Mouse (Mus musculus) G1E (cell line): ENCODE data around the gene Retreg3. TPM values are rescaled to one million over a fixed set of nuclear protein-coding genes. Genes with fewer than 3 reads are reported as not detected.
A peak's percentile ranks its signal among the peaks of the same experiment; 100 is the strongest.

Experiments used
- ATAC-seq: 2 replicates; pipeline ENCODE4 v1.8.0; 2016; ENCODE audit warnings: mild to moderate bottlenecking; ENCODE audit not compliant: insufficient number of reproducible peaks, poor library complexity, low FRiP score, severe bottlenecking; ENCODE audit errors: extremely low read depth
- DNase-seq: peaks from one replicate; pipeline ENCODE4 v3.0.0; 2012; ENCODE audit warnings: low spot score
- H3K27me3 ChIP-seq: 2 replicates; pipeline ENCODE4 v1.6.1; 2012; ENCODE audit warnings: mild to moderate bottlenecking, low read length, inconsistent platforms; ENCODE audit not compliant: insufficient read depth
- H3K36me3 ChIP-seq: replicated peaks from 2 replicates; pipeline ENCODE3; 2012; ENCODE audit warnings: mild to moderate bottlenecking, inconsistent platforms
- H3K4me1 ChIP-seq: 2 replicates; pipeline ENCODE4 v1.6.1; 2012; ENCODE audit warnings: low read depth, low read length, inconsistent platforms, mixed read lengths; ENCODE audit not compliant: insufficient read depth
- H3K4me3 ChIP-seq: 2 replicates; pipeline ENCODE4 v1.5.1; 2012; ENCODE audit warnings: low read depth, mild to moderate bottlenecking, inconsistent platforms, low read length, moderate library complexity, mixed read lengths
- H3K9me3 ChIP-seq: replicated peaks from 2 replicates; pipeline ENCODE4 v1.6.1; 2012; ENCODE audit warnings: inconsistent platforms
- CTCF ChIP-seq: IDR thresholded peaks from 2 replicates; pipeline ENCODE4 v1.5.1; 2012; ENCODE audit warnings: low read depth, low read length, inconsistent platforms, mixed read lengths
- GATA1 ChIP-seq: IDR thresholded peaks from 2 replicates; pipeline ENCODE4 v1.6.1; 2012; ENCODE audit warnings: borderline replicate concordance, low read length, inconsistent platforms, mixed read lengths
- GATA2 ChIP-seq: IDR thresholded peaks from 2 replicates; pipeline ENCODE4 v1.6.1; 2012; ENCODE audit warnings: low read depth, low read length, inconsistent platforms, borderline replicate concordance
- POLR2AphosphoS5 ChIP-seq: IDR thresholded peaks from 2 replicates; pipeline ENCODE4 v1.6.1; 2012; ENCODE audit warnings: low read depth, low read length, inconsistent platforms; ENCODE audit not compliant: insufficient replicate concordance
- TAL1 ChIP-seq: conservative IDR thresholded peaks from 2 replicates; pipeline ENCODE4 v1.6.1; 2012; ENCODE audit warnings: low read depth, low read length, inconsistent platforms, mixed read lengths
- polyA plus RNA-seq: library from polyadenylated mRNA; stranded (reverse); fragments of >175 nt; gene quantifications from 2 replicates; pipeline ENCODE4 v1.2.3, GENCODE M21; 2012
- total RNA-seq, 2 experiments: library from RNA; stranded (forward) in 1 of 2; stranded (reverse) in 1 of 2; fragments of 200-1000 nt in 1 of 2; fragments of >200 nt in 1 of 2; fragmentation: Nextera tagmentation in 1 of 2; gene quantifications; 2 replicates each; pipeline ENCODE4 v1.2.3; 2014 to 2017

Gene Retreg3
- 12.0 and 13.4 TPM in 2 replicates for total RNA-seq (2014; fragmentation: Nextera tagmentation)
- 43.2 and 44.0 TPM in 2 replicates for total RNA-seq (2017)
- 7.7 and 9.4 TPM in 2 replicates for polyA plus RNA-seq

DNA sequence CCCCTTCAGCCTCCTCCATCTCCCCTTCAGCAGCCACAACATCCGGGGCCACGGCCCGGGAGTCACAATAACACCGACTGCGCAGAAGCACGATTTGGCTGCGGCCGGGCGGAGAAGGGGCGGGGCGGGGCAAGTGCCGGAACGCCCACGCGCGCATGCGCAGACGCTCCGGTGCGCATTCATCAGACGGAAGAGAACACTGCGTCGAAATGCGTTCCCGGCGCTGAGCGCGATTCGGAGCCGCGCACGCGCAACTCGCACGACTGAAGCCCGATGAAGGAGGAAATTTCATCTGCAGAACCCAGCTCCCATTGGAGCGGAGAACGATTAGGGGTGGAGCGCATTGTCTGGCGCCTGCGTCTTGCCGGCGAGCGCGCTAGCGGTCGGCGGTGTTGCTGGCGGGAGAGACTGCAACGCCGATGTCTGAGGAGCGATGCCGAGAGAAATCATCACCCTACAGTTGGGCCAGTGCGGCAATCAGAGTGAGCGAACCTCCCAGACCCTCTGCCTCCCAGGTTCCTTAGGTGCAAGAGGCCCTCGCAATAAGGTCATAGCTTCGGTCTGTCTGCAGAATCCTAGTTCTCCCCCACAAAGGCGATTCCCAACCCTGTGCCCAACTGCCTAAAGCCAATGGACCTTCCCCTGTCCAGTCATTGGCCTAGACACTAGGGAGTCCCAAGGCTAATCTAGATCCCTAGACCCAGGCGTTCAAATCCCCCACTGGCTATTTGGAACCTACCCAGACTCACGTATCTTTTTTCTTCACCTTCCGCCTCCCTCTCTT is at the start of gene Retreg3, which contains the start of gene Tubg1:
Gene Retreg3, minus strand, starts transcription at position 133 of the 784 bp plus-strand sequence.
Gene Tubg1, plus strand, starts transcription at position 178 of the 784 bp plus-strand sequence.
- Histone ChIP-seq H3K4me1 (peaks cover 53% of the 10 kb centered on the region), H3K36me3 (peaks cover 58% of the 10 kb centered on the region), H3K4me3 (peak within 1 kb of the TSS; percentile 92), H3K9me3 (no peaks in the 10 kb centered on the region), H3K27me3 (peaks cover 6% of the 10 kb centered on the region; the same call in 1 of the 2 replicates)
- DNase-seq (peak; percentile 94), ATAC-seq (peak; percentile 90)
- TF ChIP-seq TAL1 (no peak), CTCF (no peak), POLR2AphosphoS5 (no peak), GATA1 (no peak), GATA2 (no peak)

DNA sequence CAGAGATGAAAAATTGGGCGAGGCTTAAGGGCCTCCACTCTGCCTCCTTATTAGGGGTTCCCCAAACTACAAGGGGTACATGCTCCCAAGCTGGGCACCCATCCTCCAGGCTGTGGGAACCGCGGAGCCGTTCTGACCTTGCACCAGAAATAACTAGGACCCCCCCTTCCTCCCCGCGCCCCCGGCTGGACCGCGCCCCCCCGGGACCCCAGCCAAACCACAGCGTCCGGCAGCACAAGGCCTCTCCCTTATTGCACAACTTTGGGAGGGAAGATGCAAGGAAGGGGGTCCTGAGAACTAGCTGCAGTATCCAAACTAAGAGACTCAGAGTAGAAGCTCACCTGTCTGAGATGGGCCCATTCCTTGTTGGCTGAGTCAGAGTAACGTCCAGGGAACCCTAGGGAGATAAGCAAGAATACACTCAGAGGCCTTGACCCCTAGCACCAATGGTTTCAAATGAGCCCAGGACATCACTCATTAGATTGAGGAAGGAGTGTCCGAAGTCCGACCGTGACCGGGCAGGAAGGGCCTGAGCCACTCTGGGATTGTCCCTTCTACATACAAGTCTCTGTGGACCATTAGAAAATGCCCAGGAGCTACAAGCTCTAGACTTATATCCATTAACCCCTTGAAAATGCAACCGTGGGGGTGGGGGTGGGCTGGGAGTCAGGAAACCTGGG is 48.7 kb upstream of the Retreg3 start:
- Histone ChIP-seq H3K9me3 (no peaks in the 10 kb centered on the region), H3K27me3 (peaks cover 66% of the 10 kb centered on the region), H3K4me3 (no peak overlapping the region), H3K36me3 (peaks cover 15% of the 10 kb centered on the region), H3K4me1 (peaks cover 32% of the 10 kb centered on the region)
- DNase-seq (no peak), ATAC-seq (no peak)
- TF ChIP-seq CTCF, result no peak

DNA sequence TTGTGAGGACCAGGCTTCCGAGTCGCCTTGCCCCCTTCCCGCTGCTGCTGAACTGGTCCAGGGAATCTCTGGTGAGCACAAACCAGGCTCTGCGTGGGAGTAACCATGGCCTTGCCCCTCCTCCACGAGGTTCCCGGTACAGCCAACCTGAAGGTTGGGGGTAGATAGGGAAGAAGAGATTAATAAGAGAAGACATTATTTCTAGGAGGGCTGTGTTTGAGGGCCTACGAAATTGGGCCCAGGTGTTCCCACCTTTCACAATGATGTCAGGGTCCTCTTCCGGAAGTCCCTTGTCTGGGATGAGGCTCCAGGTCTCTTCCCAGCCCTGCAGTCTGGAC is 48.2 kb upstream of the Retreg3 start:
- peaks cover 27% of the 10 kb centered on the region for H3K4me1 ChIP-seq
- no peak for DNase-seq
- ATAC-seq, result no peak
- TF ChIP-seq POLR2AphosphoS5 (no peak), GATA2 (no peak), TAL1 (no peak), CTCF (no peak), GATA1 (no peak)
- no peak overlapping the region for H3K4me3 ChIP-seq
- H3K36me3 ChIP-seq, result peaks cover 15% of the 10 kb centered on the region
- H3K9me3 ChIP-seq, result no peaks in the 10 kb centered on the region
- H3K27me3 ChIP-seq, result peaks cover 62% of the 10 kb centered on the region

DNA sequence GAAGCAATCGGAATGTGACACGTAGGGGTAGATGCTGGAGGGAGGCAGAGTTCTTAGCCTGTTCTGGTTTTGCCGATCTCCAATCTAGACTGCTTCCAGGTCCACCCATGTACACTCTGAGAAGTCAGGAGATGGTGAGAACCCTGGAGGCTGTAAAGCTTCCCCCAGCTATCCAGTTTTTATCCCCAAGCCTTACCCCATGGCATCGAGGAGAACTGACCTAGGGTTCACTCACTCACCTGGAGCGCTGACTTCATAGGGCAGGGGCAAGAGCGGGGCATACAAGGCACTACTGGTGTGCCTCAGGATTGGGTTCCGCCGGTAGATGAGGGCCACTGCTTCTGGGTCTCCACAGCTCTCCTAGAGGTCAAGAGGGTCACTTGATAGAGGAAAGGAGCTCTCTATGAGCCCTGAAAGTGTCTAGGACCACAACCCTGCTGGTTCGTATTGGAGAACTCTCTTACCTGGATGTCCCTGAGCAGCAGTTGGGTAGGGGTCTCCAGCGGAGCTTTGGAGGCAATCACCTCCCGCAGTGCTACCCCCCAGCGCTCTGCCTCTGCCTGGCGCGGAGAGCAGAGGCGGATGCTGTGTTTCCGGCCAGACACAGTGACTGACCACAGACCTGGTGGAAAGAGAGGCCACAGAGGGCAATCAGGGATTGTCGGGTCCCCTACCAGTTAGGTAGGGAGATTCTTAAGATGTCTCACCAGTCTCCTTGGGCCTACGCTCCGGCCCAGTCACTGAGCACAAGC is 47.7 kb upstream of the Retreg3 start:
- TF ChIP-seq GATA2 (no peak), POLR2AphosphoS5 (no peak), TAL1 (no peak), GATA1 (no peak), CTCF (no peak)
- H3K4me1 ChIP-seq, result peaks cover 24% of the 10 kb centered on the region
- H3K4me3 ChIP-seq, result no peak overlapping the region
- peaks cover 15% of the 10 kb centered on the region for H3K36me3 ChIP-seq
- DNase-seq (no peak), ATAC-seq (no peak)
- no peaks in the 10 kb centered on the region for H3K9me3 ChIP-seq
- peaks cover 63% of the 10 kb centered on the region for H3K27me3 ChIP-seq

DNA sequence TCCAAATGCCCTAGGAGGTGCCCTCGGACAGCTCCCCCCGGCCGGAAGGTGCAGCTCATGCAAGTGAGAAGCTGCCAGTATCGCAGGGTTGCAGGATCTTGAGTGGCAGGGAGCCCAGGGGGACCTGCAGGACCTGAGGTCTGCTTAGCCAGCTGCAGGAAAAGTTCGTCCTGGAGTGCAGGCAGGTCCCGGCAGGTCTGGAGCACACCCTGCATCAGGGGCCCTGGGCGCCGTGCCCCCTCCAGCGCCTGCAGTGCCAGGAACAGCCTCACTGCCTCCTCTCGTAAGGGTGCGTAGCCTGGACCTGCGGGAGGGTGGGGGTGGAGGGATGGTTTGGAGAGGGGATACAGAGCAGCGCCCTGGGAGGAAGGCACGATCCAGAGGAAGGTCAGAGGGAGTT is 46.7 kb upstream of the Retreg3 start:
- H3K9me3 ChIP-seq, result no peaks in the 10 kb centered on the region
- DNase-seq (no peak), ATAC-seq (no peak)
- TF ChIP-seq TAL1 (no peak), GATA2 (no peak), CTCF (no peak), POLR2AphosphoS5 (no peak), GATA1 (no peak)
- H3K4me3 ChIP-seq, result no peak overlapping the region
- peaks cover 16% of the 10 kb centered on the region for H3K4me1 ChIP-seq
- peaks cover 67% of the 10 kb centered on the region for H3K27me3 ChIP-seq
- H3K36me3 ChIP-seq, result peaks cover 15% of the 10 kb centered on the region
